Mouse (Mus musculus): ENCODE measurements around the gene Mindy4b-ps.
"Not testable (repeated sequence)": the region's sequence is repeated elsewhere in the genome, so short reads cannot be mapped to it uniquely, and the experiment has no call there.

The Mindy4b-ps gene

GRCm38 (mm10) chr3:58822211-58822610 lies at the start of gene Mindy4b-ps:
Gene Mindy4b-ps (minus strand): TSS chr3:58822311.
- DNase-seq (ENCODE audit: low spot score), result no peak

GRCm38 (mm10) chr3:58871882-58872281 lies 49.8 kb upstream of the Mindy4b-ps start:
- not testable (repeated sequence) for DNase-seq (ENCODE audit: low spot score)

GRCm38 (mm10) chr3:58865690-58866089 lies 43.6 kb upstream of the Mindy4b-ps start:
- no peak for DNase-seq (ENCODE audit: low spot score)

- no peak for DNase-seq (ENCODE audit: low spot score)
Measured at GRCm38 (mm10) chr3:58862976-58863375, 40.9 kb upstream of the Mindy4b-ps start.

GRCm38 (mm10) chr3:58843415-58843814 lies 21.3 kb upstream of the Mindy4b-ps start:
- DNase-seq (ENCODE audit: low spot score), result no peak

GRCm38 (mm10) chr3:58833442-58834160 lies 11.5 kb upstream of the Mindy4b-ps start:
- no peak for DNase-seq (ENCODE audit: low spot score)

GRCm38 (mm10) chr3:58832888-58833287 lies 10.8 kb upstream of the Mindy4b-ps start:
- DNase-seq (ENCODE audit: low spot score), result no peak

GRCm38 (mm10) chr3:58831586-58831985 lies 9.5 kb upstream of the Mindy4b-ps start:
- no peak for DNase-seq (ENCODE audit: low spot score)

GRCm38 (mm10) chr3:58829926-58830325 lies 7.8 kb upstream of the Mindy4b-ps start:
- no peak for DNase-seq (ENCODE audit: low spot score)

GRCm38 (mm10) chr3:58828366-58829153 lies 6.4 kb upstream of the Mindy4b-ps start:
- no peak for DNase-seq (ENCODE audit: low spot score)

GRCm38 (mm10) chr3:58826266-58826665 lies 4.2 kb upstream of the Mindy4b-ps start:
- DNase-seq (ENCODE audit: low spot score), result no peak

GRCm38 (mm10) chr3:58817337-58817736 lies 4.8 kb downstream of the Mindy4b-ps start:
- no peak for DNase-seq (ENCODE audit: low spot score)

GRCm38 (mm10) chr3:58814191-58814590 lies 7.9 kb downstream of the Mindy4b-ps start:
- no peak for DNase-seq (ENCODE audit: low spot score)

GRCm38 (mm10) chr3:58810353-58810752 lies 11.8 kb downstream of the Mindy4b-ps start:
- no peak for DNase-seq (ENCODE audit: low spot score)

GRCm38 (mm10) chr3:58809111-58809915 lies 12.8 kb downstream of the Mindy4b-ps start:
- DNase-seq (ENCODE audit: low spot score), result no peak

- no peak for DNase-seq (ENCODE audit: low spot score)
Measured at GRCm38 (mm10) chr3:58808636-58809035, 13.5 kb downstream of the Mindy4b-ps start.

- DNase-seq (ENCODE audit: low spot score), result no peak
Measured at GRCm38 (mm10) chr3:58804745-58805144, 17.4 kb downstream of the Mindy4b-ps start.

GRCm38 (mm10) chr3:58798676-58799075 lies 23.4 kb downstream of the Mindy4b-ps start:
- DNase-seq (ENCODE audit: low spot score), result no peak

- no peak for DNase-seq (ENCODE audit: low spot score)
Measured at GRCm38 (mm10) chr3:58798245-58798644, 23.9 kb downstream of the Mindy4b-ps start.

- no peak for DNase-seq (ENCODE audit: low spot score)
Measured at GRCm38 (mm10) chr3:58789473-58789872, 32.6 kb downstream of the Mindy4b-ps start.

GRCm38 (mm10) chr3:58789033-58789432 lies 33.1 kb downstream of the Mindy4b-ps start:
- no peak for DNase-seq (ENCODE audit: low spot score)

GRCm38 (mm10) chr3:58786470-58786869 lies 35.6 kb downstream of the Mindy4b-ps start:
- DNase-seq (ENCODE audit: low spot score), result no peak

Data from layer of hippocampus, adult 9-10 months (tissue).